Mouse (Mus musculus) ES-Bruce4 (cell line): Measurements from ENCODE around the gene Cd34. TPM values are rescaled to one million over a fixed set of nuclear protein-coding genes. Genes with fewer than 3 reads are reported as not detected.

Experiments
- H3K27ac ChIP-seq: 2 replicates; pipeline ENCODE4 v1.5.1; 2012; ENCODE audit warnings: low read length, inconsistent platforms; ENCODE audit not compliant: insufficient read depth
- H3K27me3 ChIP-seq: 2 replicates; pipeline ENCODE4 v1.6.1; 2012; ENCODE audit warnings: mild to moderate bottlenecking, low read length, inconsistent platforms; ENCODE audit not compliant: control insufficient read depth, poor library complexity, insufficient read depth, severe bottlenecking
- H3K36me3 ChIP-seq: 2 replicates; pipeline ENCODE4 v1.6.1; 2012; ENCODE audit warnings: inconsistent platforms, mild to moderate bottlenecking, low read length, moderate library complexity; ENCODE audit not compliant: control insufficient read depth, poor library complexity, insufficient read depth, severe bottlenecking
- H3K4me1 ChIP-seq: one replicate; pipeline ENCODE4 v1.8.1; 2011; ENCODE audit warnings: low read length; ENCODE audit not compliant: control insufficient read depth, insufficient read depth
- H3K4me3 ChIP-seq: 2 replicates; pipeline ENCODE4 v1.5.1; 2011; ENCODE audit warnings: low read depth, mild to moderate bottlenecking, low read length
- H3K9ac ChIP-seq: 2 replicates; pipeline ENCODE4 v1.6.1; 2012; ENCODE audit warnings: low read depth, mild to moderate bottlenecking, inconsistent platforms; ENCODE audit not compliant: poor library complexity, severe bottlenecking
- H3K9me3 ChIP-seq: replicated peaks from 2 replicates; pipeline ENCODE4 v1.6.1; 2012; ENCODE audit warnings: mild to moderate bottlenecking, low read length, inconsistent platforms; ENCODE audit not compliant: control insufficient read depth, poor library complexity, insufficient read depth, severe bottlenecking
- CTCF ChIP-seq: IDR thresholded peaks from one replicate; pipeline ENCODE4 v1.8.1; 2011; ENCODE audit warnings: low read depth, low read length
- EP300 ChIP-seq: IDR thresholded peaks from 2 replicates; pipeline ENCODE4 v1.6.1; 2011; ENCODE audit warnings: low read depth, low read length; ENCODE audit not compliant: insufficient read depth
- POLR2A ChIP-seq: IDR thresholded peaks from one replicate; pipeline ENCODE4 v1.8.1; 2011; ENCODE audit warnings: low read length; ENCODE audit not compliant: insufficient read depth
- polyA plus RNA-seq: library from polyadenylated mRNA; stranded (reverse); fragments of >200 nt; gene quantifications from 2 replicates; pipeline ENCODE4 v1.2.4, GENCODE M21; 2011; ENCODE audit warnings: low read depth; ENCODE audit not compliant: missing spikeins, insufficient read depth, insufficient read length

Cd34 gene
- polyA plus RNA-seq, 1 experiment: 0.52 TPM

DNA sequence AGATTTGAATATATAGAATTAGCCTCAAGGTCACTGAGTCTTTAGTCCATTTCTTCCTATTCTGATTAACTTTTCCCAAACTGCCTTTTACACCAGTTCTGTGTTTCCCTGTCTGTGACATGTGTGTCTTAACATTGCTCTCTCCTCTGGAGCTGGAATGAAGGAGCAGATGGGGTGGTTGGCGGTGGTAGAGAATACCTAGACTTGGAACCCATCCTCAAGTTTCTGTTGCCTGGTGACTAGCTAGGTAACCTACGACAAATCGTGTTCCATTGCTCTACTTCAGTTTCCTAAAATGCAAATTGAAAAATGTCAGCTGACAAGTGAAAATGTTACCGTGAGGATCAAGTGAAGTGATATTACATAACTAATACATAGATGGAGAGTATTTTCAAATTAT, 33.4 kb downstream of the Cd34 start:
- Histone ChIP-seq H3K9ac (no peak overlapping the region), H3K27ac (no peak overlapping the region)
- TF ChIP-seq EP300 (no peak), CTCF (no peak), POLR2A (no peak)

DNA sequence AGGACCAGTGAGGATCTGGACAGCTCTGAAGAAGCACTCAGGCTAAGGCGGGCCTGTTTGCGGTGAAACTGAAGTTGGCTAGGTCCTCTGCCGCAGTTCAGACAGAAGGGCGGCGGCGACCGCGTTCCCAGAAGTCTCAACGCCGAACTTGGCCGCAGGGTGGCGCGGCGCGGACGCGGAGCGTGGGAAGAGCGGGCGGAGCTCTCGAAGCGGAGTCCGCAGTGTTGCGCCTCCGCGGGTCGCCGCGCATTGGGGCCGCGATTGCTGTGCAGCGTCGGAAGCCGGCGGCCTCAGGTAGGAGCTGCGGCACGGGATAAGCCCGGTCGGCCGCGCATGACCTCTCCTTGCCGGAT, 37.5 kb downstream of the Cd34 start:
- no peak overlapping the region for H3K27ac ChIP-seq
- TF ChIP-seq CTCF (peak; percentile 68), POLR2A (no peak), EP300 (no peak)

More for the DNA sequence above, 33.4 kb downstream of the Cd34 start:
- no peak overlapping the region for H3K4me3 ChIP-seq
- no peaks in the 10 kb centered on the region for H3K36me3 ChIP-seq
- no peaks in the 10 kb centered on the region for H3K4me1 ChIP-seq
- no peaks in the 10 kb centered on the region for H3K27me3 ChIP-seq
- H3K9me3 ChIP-seq: no peaks in the 10 kb centered on the region

DNA sequence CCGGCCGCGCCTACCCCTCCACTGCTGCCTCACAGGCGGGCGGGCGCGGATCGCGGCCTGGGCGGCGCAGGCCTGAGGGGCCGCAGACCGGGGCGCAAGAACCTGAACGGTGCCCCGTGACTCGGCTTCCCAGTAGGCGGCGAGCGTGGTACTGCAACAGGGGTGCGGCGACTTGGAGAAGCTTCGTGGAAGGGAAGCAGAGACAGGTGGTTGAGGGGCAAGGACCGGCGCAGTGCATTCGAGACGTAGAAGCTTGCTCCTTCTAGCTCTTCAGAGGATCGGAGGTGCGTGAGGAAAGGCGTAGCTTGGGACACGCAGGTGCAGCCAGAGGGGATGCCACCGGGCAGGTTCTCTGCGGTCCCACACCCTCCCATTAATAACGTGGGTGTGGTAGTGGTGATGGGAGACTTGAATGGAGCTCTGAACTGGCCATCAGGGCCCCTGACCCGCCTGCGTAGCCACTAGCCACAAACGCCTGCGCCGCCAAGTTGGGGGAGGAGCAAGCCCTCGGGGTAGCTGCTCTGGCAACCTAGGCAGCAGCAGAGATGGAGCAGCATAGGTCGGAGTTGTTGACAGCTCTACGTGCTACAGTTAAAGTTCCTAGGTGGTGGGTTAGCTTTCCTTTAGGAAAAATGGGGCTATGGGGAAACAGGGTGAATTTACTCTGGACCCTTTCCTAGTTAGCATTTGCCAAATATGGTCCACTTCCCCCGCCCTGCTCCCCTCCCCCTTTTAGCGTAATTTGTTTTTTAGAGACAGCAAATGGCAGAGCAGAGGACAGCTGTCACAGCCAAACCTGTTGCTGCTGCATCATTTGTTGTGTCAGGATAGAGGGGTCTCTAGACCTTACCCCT, 38.1 kb downstream of the Cd34 start:
- no peak overlapping the region for H3K27ac ChIP-seq

More for the DNA sequence above, 37.5 kb downstream of the Cd34 start:
- no peaks in the 10 kb centered on the region for H3K9me3 ChIP-seq
- H3K27me3 ChIP-seq: no peaks in the 10 kb centered on the region
- no peaks in the 10 kb centered on the region for H3K4me1 ChIP-seq
- peak overlapping the region; percentile 67 for H3K4me3 ChIP-seq
- H3K9ac ChIP-seq: peak overlapping the region; percentile 52
- no peaks in the 10 kb centered on the region for H3K36me3 ChIP-seq

GRCm38 (mm10) chr1:194977371-194977761, 38.7 kb downstream of the Cd34 start:
- Histone ChIP-seq H3K9me3 (no peaks in the 10 kb centered on the region), H3K4me1 (no peaks in the 10 kb centered on the region), H3K4me3 (no peak overlapping the region), H3K27ac (no peak overlapping the region), H3K27me3 (no peaks in the 10 kb centered on the region), H3K36me3 (no peaks in the 10 kb centered on the region), H3K9ac (no peak overlapping the region)
- TF ChIP-seq EP300 (no peak), CTCF (no peak), POLR2A (no peak)

More for the DNA sequence above, 38.1 kb downstream of the Cd34 start:
- Histone ChIP-seq H3K4me3 (peak overlapping the region; percentile 67), H3K27me3 (no peaks in the 10 kb centered on the region), H3K36me3 (no peaks in the 10 kb centered on the region), H3K9ac (peak overlapping the region; percentile 52), H3K4me1 (no peaks in the 10 kb centered on the region), H3K9me3 (no peaks in the 10 kb centered on the region)
- TF ChIP-seq EP300: no peak
- TF ChIP-seq CTCF: no peak
- TF ChIP-seq POLR2A: no peak

DNA sequence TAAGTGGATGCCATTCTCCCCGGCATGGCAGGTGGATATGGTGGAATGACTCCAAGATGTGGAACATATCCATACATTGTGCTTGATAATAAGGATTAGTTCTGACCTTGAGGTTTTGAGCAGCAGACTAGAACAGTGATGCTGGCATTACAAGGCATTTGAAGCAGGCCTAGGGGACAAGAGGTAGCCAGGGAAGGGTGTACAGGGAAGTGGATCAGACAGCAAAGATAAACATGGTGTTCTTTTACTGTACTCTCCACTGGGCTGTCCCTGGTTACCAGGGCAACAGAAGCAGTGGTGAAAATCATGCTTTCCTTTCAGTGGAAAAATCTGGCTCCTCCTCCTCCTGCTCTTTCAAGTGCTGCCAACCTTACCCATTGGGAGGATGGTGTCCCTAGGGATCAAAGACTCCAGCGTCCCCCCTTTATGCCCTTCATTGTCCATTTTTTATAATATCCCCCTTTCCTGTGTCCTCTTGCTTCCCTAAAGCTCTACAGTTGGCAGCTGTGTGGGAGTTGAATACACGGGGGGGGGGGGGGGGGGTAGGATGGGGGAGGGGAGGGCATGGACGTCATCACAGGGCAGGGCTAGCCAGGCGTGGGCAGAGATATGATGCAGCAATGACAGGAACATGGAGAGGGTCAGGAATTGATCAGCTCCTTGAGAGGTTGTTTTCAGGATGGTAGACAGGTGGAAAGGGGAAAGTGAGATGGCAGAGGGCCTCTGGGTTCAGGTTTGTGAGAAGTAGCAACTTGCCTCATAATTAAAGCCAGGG, 39.5 kb downstream of the Cd34 start:
- Histone ChIP-seq H3K9me3 (no peaks in the 10 kb centered on the region), H3K4me3 (no peak overlapping the region), H3K4me1 (no peaks in the 10 kb centered on the region), H3K36me3 (no peaks in the 10 kb centered on the region), H3K27ac (no peak overlapping the region), H3K27me3 (no peaks in the 10 kb centered on the region), H3K9ac (no peak overlapping the region)
- TF ChIP-seq EP300 (no peak), POLR2A (no peak), CTCF (no peak)

DNA sequence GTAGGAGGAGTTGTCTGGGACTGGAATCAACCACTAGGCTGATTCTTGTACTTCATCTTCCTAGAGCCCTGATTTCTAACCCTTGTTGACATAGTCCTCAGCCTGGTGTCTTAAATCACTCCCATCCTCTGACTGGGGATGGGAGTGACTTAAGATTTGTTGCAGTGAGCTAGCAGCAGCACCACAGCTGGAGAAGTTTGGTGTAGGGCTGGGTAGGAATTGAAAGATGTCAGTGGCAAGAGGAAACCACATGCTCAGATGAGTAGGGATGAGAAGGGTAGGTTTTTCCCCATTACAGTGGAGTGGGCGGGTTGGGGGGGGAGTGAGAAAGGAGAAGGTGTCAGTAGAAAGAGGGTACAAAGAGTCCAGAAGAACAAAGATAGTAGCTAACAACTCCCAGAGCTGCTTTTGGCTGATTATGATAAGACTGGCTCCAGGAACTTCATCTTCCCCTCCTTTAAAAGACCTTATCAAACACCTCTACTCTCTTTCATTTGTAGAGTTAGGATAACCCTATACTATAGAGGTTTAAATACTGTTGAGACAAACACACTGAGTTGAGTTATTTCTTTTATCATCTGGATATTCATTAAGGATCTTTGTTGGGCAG, 42.3 kb downstream of the Cd34 start:
- H3K9me3 ChIP-seq: no peaks in the 10 kb centered on the region
- H3K36me3 ChIP-seq: no peaks in the 10 kb centered on the region
- no peak for TF ChIP-seq POLR2A
- no peak for TF ChIP-seq CTCF
- TF ChIP-seq EP300: no peak
- H3K4me3 ChIP-seq: no peak overlapping the region
- H3K27ac ChIP-seq: no peak overlapping the region
- no peaks in the 10 kb centered on the region for H3K4me1 ChIP-seq
- no peak overlapping the region for H3K9ac ChIP-seq
- no peaks in the 10 kb centered on the region for H3K27me3 ChIP-seq
